Mouse (Mus musculus): ENCODE data around the gene Frem1.

Gene Frem1

DNA sequence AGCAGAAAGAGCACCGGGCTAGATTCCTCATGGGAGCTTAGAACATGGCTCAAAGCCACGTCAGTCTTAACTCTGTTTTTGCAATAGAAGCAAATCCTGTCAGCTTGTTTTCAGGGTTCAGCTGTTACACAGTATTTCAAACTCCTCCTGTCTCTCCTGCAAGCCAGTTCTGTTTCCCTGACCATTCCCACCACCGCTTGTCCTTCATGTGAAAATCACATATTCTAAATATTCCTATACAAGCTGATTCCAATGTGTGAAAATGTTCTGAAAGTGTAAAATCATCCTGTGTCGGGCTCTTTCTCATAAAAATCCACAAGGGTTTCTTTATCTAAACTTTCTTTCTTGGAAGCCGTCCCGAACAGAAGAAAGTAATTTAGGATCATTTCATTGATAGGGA, 22.0 kb downstream of the Frem1 start:
- no peak for DNase-seq

DNA sequence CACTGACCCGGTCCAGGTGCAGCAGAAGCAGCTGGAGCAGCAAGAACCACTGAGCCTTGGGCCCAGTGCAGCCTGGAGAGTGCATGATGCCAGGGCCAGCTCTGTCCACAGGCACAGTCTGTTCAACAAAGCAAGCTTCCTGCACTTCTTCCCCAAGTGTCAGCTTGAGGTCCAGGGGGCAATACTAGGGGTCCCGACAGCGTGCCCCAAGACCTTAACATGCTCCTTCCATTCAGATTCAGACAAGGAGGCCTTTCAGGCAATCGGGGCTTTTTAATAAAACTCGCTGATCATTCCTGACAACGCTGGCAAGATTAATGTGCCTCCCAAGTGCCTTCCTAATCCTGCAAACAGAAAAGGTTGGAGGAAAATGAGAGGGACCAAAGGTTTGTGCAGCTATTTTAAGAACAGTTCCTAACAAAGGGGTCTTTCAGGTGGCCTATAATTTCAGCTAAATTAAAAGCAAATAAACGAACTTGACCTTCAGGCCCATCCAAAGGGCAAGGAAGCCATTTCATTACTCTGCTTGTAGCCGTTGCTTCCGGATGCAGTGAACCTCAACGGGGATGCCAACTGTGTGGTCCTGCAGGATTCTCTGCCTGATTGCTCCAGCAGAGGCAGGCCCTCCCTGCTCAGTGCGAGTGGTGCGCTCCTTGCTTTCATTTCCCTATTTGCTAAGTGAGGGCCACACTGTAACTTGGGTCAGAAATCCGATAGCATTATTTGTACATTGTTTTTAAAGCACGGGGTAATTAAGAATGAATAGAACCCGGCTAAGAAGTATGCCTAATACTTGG, 31.2 kb downstream of the Frem1 start:
- no peak for DNase-seq

DNA sequence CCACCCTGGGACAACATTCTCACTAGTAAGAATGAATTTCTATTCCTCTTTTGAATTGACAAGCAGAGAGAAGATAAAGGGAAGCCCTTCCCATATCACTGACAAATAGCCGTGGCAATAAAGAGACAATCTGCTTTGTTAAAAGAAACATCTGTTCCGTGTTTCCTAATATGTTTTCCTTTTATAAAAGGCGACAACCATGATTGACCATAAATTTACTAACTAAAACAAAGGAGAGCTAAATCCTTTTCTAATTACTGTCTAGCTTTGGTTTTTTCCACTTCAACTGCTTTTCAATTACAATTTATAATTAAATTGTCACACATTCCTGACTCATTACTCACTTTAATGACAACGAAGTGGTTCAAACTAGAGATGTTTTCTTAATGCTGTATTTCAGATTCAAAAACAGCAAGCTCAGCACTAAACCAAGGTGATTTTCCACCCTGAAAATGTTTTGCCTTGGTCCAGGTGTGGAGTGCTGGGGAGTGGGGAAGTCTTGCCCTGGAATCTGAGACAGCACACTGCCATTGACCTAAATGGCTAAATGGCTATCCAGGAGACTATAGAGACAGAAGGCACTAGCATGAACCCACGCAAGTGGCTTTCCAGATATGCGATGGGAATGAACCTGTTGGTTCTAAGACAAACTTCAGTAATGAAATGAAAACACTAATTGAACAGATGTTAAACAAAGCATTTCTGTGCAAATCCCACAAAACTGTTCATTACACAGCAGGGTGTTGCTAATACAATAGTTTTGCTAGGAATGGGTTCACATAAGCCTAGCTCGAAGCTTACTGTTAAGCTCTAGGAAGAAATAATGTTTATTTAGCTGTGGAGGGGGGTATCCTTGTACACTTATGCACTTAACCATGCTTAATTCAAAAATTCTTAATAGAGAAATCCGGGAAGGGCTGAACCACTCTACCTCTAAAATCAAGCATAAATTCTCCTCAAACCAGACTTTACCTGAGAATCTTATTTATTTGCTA, 33.7 kb downstream of the Frem1 start:
- no peak for DNase-seq

DNA sequence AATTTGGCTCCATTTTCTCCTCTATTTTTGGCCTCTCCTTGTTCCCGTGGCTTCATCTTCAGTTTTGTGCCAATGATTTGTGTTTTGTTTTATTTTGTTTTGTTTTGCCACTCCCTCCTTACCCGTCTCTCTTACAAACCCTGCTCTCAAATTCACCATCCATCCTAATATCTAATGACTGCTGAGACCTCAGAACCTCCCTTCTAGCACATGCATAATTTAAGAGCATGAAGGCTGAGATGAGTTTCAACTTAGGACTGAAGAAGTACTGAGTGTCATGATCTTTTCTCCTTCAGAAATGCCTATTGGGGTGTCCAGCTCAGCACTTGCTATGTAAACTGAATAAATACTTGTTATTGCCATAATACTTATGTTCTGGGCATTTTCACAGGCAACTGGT, 37.6 kb downstream of the Frem1 start:
- no peak for DNase-seq

DNA sequence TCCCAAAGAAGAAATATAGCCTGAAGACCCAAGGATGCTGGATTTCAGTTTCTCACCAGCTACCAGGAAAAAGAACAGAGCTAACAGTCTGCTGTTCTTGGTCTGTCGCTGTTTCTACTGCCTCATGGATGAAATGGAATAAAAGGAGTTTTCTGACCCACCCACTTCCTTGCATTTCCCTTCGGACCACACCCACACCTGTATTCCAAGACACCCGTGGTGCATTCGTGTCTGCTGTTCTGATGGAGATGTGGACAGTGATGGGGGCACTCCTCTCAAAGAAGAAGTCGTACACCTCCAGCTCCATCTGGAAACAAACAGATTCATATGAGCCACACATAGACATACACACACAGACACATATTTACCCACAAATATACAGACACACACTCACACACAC, 48.1 kb downstream of the Frem1 start:
- DNase-seq = no peak

DNA sequence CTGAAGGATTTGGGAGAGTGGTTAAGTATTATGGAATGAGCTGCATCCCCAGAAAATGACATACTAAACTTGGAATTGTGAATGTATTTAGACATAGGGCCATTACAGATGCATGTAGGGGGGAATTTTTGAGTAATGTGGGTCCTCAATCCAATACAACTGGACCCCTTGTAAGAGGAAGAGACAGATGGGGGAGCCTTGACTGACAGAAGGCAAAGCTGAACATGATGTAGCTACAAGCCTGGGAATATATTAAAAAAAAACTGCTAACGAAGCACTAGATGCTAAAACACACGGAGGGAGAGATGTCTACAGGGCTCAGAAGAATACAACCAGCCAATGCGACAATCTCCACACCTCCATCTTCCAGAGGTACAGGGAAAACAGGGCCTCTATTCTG, 60.1 kb downstream of the Frem1 start:
- DNase-seq = no peak

DNA sequence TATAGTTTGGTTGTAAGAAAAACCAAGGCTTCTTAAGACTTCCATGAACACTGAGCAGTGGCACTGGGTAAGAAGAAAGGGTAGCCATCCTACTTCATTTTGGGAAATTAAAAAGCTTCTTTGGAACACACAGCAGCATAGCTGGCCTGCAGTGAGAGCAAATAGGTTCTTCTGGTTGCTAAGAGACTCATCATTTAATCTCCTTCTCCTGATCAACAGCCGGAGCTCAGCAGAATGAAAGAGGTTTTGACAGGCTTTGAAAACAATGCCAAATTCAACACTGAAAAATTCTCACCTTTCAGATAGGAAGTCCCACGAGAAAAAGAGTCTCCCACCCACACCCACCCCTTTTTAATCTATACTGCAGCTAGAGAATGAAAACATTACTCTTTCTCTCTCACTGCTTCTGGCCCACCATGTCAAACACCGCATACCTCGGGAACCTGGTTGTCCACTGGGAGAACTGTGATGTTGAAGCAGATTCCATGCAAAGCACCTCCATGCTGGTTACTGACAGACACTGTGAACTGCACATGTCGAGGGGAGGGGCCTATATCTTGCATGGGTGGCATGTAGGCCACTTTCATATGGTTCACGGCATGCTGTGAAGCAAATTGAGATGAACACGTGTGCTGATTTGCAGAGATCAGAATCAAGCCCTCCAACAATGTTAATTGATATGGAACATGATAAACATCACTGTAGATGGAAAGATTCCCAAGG, 61.0 kb downstream of the Frem1 start:
- no peak for DNase-seq

DNA sequence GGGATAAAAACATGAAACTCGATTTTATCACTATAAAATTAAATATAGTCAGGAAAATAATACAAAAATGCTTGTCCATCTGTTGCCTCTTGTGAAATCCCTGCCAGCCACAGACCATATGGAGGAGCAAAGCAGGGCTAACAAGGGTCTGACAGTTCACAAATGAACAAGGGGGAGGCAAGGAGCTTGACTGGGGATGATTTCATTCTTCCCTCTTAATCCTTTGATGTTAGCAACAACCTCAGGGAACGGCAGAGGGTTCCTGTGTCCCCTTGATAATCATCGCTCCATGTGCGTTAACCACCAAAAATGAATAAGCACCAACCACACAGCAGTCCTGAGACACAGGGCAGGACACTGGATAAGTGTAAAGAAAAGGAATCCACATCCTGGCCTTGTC, 79.8 kb downstream of the Frem1 start:
- DNase-seq = no peak

DNA sequence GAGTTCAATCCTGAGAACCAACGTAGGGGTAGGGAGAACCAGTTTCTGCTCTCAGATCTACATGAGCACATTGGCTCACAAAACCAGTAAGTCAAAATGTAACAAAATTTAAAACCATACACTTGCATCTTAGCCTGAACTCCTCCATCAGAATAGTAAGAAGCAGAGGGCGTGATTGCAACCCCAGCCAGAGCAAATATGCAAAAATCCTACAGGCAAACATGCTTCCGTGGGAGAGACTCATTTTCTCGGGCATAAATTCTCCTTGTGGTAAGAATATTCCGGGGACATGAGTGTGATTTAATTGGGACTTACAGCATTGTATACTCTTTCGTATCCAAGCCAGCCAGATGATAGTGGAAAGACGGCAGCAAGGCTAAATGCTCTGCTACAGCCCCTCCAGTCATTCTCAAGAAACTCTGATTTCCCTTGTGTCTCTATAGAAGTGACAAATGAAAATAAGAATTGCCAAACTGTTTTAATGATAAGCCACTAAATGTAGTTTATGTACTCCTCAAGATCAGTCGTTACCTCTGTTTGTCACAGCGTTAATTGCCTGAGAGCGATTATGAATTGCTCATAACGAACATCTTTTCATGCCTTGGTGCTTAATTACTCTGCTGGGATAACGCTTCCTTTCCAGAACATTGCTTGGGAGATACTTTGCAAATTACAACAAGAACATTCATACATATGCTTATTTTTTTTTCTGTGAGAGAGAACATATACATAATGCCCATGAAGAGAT, 81.1 kb downstream of the Frem1 start:
- no peak for DNase-seq

DNA sequence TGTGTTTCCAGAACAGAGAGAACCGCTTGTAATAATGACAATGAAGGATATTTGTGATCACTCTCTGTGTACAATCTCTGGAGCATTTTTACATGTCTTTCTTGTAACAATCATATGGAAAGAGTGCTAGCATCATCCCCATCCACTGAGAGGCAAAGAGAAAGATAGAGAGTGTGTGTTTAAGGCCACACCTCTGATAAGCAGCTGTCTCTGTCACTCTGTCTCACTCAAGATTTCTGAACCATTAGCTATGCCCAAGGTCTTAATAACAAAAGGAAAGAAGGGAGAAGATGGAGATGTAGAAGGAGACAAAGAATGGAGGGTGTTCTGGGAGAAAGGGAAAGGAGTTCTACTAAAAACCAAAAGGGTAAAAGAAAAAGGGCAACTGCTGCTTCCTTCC, 91.1 kb downstream of the Frem1 start:
- DNase-seq = no peak

DNA sequence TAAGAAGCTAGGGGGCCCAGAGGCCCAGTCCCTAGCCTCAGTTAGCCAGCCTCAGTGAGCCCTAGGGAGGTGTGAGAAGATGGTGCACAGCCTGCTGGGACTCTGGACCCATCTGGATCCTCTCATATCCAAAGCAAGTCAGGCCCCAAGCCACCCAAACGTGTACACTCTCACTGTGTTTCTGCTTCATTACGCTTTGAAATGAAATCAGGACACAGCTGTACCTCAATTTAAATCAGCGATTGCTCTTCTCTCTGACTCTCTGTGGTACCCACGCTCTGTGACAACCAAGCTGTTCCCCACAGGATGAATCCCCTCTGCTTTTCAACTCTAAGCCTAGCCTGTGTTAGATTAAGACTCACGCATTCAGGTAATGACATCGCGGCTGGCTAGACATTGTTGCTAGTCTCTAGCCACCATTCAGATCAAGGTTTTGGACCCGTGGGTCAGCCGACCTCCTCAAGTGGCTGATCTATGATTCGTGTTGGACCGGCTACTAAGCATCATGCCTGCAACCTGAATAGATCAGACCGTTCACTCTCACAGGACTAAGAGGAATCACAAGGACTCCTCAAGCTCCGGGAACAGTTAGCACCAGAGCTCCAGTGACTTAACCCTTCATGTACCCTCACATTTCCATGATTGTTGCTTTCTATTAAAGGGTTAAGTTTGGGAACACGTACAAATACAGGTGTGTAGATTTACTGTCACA, 94.2 kb downstream of the Frem1 start:
- DNase-seq = no peak

DNA sequence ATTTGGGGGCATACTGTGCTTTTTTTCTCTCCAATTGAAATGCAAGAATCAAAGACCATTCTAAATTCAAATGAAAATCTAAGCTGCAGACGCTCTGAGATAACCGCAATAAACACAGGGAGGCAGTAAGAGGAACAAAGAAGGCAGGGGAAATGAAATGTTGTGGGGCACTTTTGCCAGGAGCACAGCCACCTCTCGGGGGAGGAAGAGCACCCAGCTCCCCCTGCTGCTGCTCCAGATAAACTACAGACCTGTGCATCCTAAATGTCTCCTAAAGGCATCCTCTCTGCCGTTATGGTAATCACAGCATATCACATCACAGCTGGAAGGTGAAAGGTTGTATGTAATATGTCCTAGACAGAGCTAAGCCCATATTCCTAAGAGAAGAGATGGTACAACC, 98.1 kb downstream of the Frem1 start:
- DNase-seq = no peak

DNA sequence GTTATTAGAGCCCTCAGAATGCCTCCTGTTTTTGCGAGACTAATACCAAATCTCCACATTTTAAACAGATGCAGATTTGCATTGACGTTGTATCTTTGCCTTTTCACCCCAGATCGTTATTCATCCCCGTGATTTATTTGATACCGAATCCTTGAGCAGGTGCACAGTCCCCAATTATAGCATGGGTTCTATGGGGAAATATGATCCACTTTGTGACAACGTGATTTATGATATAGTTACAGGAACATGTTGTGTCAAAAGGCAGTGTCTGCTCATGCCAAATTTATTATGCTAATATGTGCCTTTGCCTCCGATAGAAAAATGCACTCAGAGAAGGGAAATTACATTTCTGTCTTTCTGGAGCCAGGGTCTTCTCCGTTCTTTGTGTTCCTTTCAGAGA, 102.6 kb downstream of the Frem1 start:
- DNase-seq = no peak

DNA sequence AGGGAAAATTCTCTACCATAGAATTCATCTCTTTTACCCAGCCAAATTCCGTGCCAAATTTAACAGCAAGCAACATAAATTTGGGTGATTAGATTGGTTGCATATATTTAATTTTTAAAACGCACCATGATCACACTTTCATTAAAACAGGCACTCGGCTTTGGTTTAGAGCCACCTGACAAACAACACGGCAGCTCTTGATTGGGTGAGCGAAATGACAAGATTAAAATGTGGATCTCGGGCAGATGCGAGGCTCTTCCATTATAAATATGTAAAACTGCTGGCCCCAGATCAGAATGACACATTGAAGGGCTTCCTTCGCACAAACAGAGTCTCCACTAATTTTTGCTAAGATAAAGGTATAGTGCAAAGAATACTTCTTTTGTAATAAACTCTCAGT, 105.4 kb downstream of the Frem1 start:
- no peak for DNase-seq

DNA sequence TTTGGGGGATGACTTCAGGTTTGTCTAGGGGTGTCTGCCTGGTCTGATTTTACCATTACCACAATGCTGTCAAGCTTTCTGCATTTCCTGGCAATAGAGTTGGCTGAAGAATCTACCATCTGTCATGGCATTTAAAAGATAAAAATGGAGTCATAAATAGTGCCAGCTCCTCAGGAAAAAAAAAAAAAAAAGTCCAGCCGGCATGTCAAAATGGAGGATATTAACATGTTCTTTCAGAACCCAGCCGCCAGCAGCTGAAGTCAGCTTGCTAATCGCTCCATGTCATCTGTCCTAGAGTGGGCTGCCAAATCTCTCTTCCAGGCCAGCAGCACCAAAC, 105.9 kb downstream of the Frem1 start:
- no peak for DNase-seq

DNA sequence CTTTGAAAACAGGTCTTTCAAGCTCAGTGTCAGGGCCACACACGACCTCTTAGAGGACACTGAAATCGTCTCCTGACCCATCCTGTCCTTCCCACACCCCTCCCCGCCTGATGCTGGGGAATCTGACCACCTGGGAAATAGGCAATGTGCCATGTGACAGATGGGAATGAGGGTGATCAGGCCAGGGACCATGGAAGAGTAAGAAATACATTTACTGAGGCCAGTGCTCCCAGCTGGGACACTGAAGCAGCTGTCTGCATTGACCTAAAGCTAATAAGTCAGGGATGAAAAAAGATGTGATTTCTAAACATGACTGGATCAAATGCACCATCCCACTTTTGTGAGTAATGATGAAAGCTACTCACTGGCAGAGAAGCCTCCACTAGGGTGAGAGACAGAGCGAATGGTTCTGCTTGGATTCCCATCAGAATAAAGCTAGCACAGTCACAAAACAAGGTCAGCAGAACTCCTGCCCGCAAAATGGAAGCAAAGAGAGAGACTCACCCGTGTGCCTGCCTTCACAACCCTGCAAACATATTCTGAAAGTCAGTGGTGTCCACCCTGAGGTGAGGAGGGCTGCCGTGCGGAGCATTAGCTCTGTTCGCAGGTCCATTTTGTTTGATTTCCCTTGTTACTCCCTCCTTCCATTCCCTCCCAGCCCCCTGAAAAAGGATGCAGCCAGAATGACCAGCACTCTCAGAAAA, 106.4 kb downstream of the Frem1 start:
- DNase-seq = no peak

DNA sequence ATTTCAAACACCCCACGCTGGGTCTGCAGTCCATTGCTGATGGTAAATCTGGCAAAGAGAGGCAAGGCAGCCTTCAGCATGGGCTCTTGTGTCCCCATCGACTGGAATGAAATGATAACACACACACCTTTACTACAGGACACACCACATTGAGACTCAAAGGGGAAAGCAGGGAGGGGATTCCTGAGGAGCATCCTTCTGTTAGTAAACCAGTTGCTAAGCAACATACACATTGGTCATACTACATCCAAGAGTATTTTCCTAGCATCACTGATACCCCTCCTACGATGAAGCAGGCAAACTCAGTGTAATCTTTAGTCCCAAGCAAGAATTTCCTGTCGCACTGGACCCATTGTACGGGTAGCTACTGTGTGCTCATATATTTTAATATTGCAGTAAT, 111.5 kb downstream of the Frem1 start:
- no peak for DNase-seq

DNA sequence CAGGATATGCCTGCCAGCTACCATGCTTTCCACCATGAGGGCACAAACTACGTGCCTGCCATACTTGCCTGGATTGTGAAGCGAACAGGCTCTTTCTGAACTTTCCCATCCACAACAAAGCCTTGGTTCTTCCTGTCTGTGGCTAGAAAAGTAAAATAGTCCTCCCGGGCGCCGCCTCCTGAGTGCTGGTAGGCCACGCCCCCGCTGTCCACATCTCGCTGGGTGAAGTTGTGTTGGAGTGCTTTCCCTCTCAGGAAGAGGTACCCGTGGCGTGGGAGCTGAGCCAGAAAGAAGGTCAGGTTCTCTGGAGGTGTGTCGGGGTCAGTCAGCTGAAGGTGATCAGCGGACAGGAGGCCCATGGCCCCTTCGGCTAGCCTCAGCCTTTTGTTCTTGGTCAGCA, 111.9 kb downstream of the Frem1 start:
- DNase-seq = no peak

DNA sequence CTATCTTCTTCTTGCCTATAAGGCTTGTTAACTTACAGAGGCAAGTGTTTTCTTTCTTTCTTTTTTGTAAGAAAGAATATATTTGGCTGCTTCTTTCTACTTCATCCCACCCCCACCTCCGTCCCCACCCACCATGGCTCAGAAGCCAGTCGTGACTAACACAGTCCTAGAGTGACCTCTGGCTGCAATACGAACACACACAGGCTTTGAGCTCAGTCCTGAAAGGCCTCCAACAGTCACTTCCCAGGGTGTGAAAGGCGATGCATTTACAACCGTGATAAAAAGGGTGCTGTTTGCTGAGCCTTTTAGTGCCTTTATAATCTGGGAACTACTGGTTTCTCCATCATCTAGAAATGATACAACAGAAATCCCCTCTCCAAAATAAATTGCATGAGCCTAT, 117.8 kb downstream of the Frem1 start:
- no peak for DNase-seq

DNA sequence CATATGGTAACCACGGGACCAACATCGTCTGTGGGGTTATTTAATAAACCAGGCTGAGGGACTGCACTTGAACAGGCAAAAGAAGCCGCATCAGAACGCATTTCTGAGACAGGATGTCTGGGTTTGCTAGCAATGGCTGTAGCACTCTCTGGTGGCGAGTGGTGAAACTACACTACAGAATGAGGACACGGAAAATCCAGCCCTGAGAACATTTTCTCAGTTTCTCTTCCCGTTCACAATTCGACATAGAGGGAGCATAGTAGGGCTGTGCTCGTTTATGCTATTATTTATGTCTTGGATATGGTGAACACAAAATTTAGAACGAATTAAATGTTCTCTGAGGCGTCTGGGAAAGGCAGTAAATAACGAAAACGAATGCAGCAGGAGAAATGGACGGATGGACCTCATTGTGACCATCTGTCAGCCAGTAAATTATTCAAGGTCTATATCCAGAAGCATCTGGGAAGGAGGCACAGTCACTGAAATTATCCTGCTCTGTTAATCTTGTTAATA, 118.4 kb downstream of the Frem1 start:
- DNase-seq = peak; percentile 87

DNA sequence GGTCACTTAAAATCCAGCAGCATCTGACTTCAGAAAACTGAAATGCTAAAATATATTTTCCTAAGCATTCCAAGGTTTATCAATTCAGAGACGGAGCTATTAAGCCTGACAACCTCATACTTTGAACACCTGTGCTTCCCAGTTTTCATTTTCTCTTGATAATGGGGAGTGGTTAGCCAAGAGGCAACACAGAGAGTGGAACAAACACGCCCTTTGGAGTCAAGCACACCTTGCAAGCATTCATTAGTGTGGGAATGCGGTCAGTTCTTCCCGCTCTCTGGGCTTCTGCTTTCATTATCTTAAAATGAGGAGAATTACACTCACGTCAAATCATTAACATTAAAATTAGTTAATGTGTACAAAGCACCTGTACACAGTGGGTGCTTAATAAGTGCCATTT, 122.1 kb downstream of the Frem1 start:
- no peak for DNase-seq
